Mouse (Mus musculus) retina, adult 2 months (tissue): ENCODE results near the gene Lpp.

Source experiments
- DNase-seq: peaks from one replicate; pipeline ENCODE4 v3.0.0-alpha.2; 2012; ENCODE audit warnings: low read depth, low spot score

Gene Lpp

DNA sequence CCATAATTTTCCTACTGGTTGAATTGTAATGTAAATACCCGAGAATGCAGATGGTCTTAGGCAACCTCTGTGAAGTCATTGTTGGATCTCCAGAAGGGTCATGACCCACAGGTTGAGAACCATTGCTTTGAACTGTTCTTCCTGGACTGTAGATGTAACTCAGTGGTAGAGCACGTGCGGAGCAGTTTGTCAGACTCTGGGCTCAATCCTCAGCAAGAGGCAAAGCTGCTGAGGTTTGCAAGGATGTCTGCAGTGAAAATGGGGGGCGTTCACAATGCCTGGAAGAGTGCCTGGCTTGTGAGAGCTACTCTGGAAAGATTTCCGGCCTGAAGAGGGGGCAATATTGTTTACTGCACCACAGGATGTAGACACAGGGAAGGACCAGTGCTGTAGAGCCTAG, 6.2 kb downstream of the Lpp start:
- no peak for DNase-seq

DNA sequence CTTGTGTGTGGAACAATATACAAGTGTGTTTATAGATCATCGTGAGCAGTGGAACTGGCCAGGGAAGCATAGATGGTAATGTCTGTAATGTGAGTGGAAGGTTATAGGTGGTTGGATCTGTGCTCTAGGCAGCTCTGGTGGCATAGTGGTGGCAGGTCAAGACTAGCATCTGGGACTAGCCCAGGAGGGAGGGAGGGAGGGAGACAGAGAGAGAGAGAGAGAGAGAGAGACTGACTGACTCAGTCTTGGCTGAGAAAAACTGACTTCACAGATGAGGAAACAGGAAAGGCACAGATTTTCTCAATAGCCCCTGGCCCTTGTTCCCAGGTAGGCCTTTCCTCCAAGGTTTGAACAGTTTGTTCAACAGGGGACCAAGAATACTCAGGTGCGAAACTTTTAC, 7.5 kb downstream of the Lpp start:
- no peak for DNase-seq

- no peak for DNase-seq
Observed at GRCm38 (mm10) chr16:24402801-24403200, 9.5 kb downstream of the Lpp start.

- DNase-seq = no peak
Observed at GRCm38 (mm10) chr16:24403733-24404380, 10.6 kb downstream of the Lpp start.

DNA sequence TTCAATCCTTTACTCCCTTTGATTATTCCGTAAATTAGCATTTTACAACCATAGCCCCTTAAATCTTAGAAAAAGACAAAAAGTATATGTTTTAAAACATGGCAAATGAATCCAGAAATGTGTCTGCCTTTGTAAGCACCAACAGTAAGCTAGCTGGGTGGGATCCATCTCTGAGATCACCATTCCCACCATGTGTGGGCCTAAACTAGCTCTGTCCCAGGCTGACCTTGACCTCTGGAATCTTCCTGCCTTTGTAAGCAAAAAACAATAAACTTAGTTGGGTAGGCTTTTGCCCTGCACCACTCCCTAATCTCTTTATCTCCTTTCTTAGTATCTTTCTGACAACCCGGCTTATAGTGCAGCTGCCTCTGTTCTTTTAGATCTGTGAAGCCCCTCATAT, 13.2 kb downstream of the Lpp start:
- DNase-seq = no peak

GRCm38 (mm10) chr16:24411281-24411680, 18.0 kb downstream of the Lpp start:
- DNase-seq = no peak

- DNase-seq = no peak
Observed at GRCm38 (mm10) chr16:24412193-24412592, 18.9 kb downstream of the Lpp start.

- no peak for DNase-seq
Observed at GRCm38 (mm10) chr16:24413059-24413458, 19.8 kb downstream of the Lpp start.

GRCm38 (mm10) chr16:24418022-24418421, 24.7 kb downstream of the Lpp start:
- no peak for DNase-seq

- no peak for DNase-seq
Observed at GRCm38 (mm10) chr16:24420603-24421120, 27.4 kb downstream of the Lpp start.

- DNase-seq = no peak
Observed at GRCm38 (mm10) chr16:24421687-24422418, 28.5 kb downstream of the Lpp start.

- DNase-seq = no peak
Observed at GRCm38 (mm10) chr16:24423196-24423595, 29.9 kb downstream of the Lpp start.

DNA sequence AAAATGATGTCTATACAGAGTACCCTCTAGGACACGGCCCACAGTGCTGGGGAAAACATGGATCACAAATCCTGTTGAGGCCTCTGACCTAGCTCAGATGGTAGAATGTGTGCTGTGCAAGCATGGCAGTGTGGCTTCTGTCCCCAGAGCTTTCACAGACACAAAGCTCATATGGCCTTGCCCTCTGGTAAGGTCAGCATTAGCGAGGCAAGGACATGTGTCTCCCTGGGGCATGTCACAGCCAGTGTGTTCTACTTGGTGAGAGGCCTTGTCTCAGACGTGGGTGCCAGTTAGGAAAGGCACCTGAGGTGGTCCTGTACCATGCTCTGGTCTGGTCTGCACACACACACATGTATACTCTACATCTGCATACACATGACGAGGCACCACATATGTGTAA, 30.4 kb downstream of the Lpp start:
- no peak for DNase-seq

DNA sequence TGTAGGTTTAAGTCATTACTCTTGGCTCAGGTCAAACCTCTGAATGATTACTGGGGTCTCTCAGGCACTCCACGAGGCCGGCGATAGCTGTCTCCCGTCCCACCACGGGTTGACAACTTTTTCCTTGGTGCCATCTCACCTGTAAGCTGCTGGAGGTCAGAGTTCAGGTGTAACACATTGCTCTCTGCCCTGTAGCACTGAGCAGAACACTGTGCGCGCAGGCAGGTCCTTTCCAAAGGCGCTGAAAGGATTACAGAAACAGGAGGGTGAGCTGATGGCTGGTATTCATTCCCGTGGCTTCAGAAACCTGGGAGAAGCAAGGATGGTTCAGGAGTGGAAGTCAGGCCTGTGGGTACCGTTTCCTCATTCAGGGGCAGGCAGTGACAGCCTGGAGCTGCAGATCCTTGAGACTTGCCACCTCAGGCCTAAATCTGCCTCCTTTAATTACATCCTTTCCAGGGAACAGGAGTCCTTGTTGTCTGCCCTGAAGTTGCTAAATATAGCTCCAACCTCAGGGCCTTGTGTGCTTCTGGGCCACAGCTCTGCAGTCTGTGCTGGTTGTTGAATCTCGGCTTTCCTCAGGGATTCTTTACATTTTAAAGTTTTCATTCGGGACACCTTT, 31.2 kb downstream of the Lpp start:
- no peak for DNase-seq

DNA sequence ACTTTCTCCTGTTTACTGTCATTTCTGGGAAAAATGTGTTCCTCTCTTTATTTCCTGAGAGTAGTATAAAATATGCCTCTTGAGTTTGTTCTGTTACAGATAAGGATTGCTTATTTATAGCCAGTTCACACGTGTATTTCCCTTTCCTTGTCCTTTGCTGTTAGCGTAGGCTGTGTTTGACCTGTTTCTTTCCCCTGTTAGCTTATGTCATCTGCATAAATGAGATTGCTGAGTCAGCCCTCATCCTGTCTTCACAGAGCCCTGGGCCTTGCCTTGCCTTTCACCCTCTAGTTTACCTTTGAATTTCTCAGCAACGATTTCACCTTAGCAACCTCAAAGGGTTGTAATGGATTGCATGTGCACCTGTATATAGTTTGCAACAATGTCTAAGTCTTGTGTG, 32.5 kb downstream of the Lpp start:
- no peak for DNase-seq

DNA sequence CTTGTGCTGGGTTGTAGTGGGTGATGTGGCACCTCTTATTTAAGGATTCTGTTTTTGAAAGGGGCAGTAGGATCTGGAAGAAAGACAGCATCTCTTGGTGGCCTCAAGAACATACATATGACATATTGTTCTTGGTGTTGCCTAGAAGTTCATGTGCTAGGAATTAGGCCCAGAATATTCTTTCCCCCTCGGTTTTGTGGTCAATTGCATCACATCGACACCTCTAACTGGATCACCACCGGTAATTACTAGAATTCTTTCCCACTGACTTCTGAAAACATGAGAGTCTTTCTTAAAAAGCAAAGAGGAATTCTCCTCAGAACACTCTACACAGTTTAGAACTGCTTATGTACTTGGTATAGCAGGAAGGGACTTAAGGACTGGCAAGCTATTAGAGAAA, 34.3 kb downstream of the Lpp start:
- no peak for DNase-seq

DNA sequence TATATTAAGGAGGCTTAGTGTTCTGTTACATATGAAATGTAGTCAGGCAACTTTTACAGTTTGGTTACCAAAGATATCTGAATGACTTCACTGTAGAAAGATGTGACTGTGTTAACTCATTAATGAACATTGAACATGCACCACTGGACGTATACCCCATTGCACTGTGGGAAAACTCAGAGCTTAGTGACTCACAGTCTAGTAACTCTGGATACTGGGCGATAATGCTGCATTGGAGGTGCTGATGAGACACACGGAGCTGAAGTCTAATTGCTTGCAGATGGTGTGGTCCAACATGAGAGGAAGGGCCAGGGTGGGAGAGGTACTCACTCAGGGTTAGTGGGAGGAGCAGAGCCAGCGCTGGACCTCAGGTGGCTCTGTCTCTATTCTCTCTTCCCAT, 34.7 kb downstream of the Lpp start:
- no peak for DNase-seq

DNA sequence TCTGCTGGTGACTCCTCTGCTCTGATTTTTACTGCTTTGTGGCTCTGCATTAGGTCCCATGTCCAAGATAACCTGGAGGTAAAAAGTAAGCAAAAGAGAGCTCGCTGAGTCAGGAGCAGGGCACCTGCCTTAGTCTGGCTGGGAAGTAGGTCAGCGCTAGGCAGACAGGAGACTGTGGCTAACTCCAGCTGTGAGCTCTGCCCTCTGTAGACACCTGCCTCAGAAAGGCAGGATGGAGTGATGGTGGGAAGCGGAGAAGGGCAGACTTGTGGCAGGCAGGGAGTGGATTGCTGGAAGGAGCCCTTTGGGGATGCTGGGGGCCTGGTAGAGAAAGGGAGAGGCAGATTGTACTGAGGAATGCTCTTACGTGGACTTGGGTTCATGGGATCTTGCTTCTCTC, 35.4 kb downstream of the Lpp start:
- DNase-seq = no peak

GRCm38 (mm10) chr16:24429691-24430090, 36.4 kb downstream of the Lpp start:
- DNase-seq = no peak

DNA sequence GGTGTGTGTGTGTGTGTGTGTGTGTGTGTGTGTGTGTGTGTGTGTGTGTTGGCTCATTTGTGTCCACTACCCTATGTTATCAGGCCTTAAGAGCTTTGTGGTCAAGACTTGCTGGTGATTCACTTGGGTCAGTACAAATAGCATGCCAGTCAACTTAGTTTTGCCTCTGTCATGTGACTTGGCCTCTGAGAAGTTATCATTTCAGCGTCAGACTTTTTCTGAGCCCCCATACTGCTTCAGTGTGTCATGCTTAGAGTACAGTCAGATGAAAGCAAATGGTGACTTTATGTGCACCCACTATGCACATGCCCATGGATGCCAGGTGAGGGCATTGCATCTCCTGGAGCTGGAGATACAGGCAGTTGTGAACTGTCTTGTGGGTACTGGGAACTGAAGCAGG, 38.5 kb downstream of the Lpp start:
- no peak for DNase-seq

GRCm38 (mm10) chr16:24433563-24433962, 40.3 kb downstream of the Lpp start:
- DNase-seq = no peak

DNA sequence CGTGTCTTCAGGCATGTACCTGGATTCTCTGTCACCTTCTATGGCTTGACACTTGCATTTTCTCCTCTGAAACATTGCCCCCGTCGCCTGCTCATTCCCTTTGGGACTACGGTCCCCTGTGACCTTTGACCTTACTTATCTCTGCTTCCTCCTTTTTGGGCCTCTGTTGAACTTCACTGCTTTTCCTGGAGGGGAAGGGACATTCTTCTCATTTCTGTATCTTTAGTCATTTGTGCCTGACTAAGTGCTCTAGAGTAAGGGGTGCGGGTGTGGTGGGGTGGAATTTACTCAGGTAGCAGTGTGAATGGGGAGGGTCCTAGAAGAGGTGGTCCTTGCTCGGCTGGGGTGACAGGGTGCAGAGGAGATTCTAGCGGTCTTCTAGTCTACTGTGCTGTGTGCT, 40.7 kb downstream of the Lpp start:
- no peak for DNase-seq
